Mouse (Mus musculus) macrophage (primary cell): Measurements from ENCODE around the gene Gm11983. TPM values are rescaled to one million over a fixed set of nuclear protein-coding genes. Genes with fewer than 3 reads are reported as not detected.
"Not testable (repeated sequence)": the region's sequence is repeated elsewhere in the genome, so short reads cannot be mapped to it uniquely, and the experiment has no call there.

ENCODE experiments used
- H3K27ac ChIP-seq: fragments of 350-480 bp; formaldehyde crosslinking; 2 replicates; pipeline ENCODE4 v1.9.0; 2021
- H3K36me3 ChIP-seq: fragments of 350-480 bp; formaldehyde crosslinking; 2 replicates; pipeline ENCODE4 v1.9.0; 2021; ENCODE audit errors: inconsistent target
- H3K4me3 ChIP-seq: fragments of 350-480 bp; formaldehyde crosslinking; 2 replicates; pipeline ENCODE4 v1.9.0; 2021; ENCODE audit errors: inconsistent target
- H3K79me2 ChIP-seq: fragments of 350-480 bp; formaldehyde crosslinking; 2 replicates; pipeline ENCODE4 v1.9.0; 2021; ENCODE audit errors: inconsistent target
- WGBS: methylation state at CpG from one replicate; pipeline ENCODE4 v1.1.7; 2026; ENCODE audit warnings: inconsistent platforms; ENCODE audit not compliant: missing documents; 5-methylcytosine and 5-hydroxymethylcytosine counted together
- polyA plus RNA-seq: library from polyadenylated mRNA; stranded (reverse); fragments of 250-400 nt; gene quantifications from 3 replicates; pipeline ENCODE4 v1.2.4, GENCODE M21; 2018; ENCODE audit warnings: inconsistent platforms

Gm11983 gene
- polyA plus RNA-seq, 1 experiment from 2014 or later, result not detected

DNA sequence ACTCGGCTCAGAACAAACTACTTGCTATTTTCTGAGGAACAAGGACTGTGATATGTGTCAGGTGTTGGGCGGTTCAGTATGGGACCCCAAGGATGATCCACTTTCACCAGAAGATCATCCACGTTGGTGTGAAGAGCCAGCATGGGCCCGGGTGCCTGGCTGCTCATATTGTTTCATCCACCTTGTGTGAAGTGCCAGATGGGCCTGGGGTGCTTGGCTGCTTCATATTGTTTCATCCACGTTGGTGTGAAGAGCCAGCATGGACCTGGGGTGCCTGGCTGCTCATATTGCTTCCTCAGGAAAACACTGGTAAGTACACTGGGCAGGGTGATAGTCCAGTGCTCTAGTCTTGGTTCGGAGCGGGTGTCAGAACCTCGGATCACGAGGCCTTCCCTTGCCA lies 3.7 kb downstream of the Gm11983 start:
- no peaks in the 10 kb centered on the region for H3K36me3 ChIP-seq
- H3K4me3 ChIP-seq, result no peak overlapping the region
- no peaks in the 10 kb centered on the region for H3K79me2 ChIP-seq
- H3K27ac ChIP-seq, result no peak overlapping the region
- 87% methylated on average over 9 of the region's 9 CpGs for WGBS

DNA sequence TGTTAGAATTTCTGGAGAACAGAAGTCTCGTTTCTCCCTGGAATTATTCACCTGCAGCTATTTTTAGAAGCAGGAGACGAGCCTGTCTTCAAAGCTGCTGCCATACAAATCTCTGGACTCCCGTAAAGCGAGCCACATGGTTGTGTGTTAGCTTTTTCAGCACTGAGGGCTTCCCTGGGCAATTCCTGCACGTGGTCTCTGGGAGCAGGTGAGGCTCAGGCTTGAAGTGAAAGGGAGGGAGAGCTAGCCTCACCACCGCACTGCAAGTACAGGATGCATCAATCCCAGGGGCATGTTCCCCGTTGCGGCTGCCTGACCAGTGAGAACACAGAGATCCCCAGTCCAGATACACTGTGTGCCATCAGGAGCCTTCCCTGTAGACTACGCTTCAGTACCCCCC lies 5.5 kb downstream of the Gm11983 start:
- WGBS, result 56% methylated on average over 8 of the region's 9 CpGs
- Histone ChIP-seq H3K36me3 (no peaks in the 10 kb centered on the region), H3K79me2 (no peaks in the 10 kb centered on the region), H3K4me3 (no peak overlapping the region), H3K27ac (no peak overlapping the region)

DNA sequence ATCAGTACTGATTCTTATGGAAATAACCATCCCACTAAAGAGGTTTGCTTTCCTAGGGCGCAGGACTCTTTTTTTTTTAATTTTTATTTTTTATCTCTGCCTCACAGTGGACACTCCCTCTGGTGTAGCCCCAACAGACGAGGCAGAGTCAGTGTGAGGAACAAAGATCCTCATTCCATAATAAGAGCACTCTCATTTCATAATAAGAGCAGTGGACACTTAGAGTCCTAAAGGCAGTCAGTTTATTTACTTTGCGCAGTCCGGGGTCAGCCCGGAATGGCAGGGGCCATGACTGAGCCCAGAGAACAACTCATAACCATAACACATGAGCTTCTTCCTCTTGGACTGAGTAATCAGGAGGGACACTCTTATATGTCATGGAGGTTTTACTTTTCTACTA lies 9.3 kb downstream of the Gm11983 start:
- Histone ChIP-seq H3K4me3 (no peak overlapping the region), H3K79me2 (no peaks in the 10 kb centered on the region), H3K36me3 (no peaks in the 10 kb centered on the region), H3K27ac (no peak overlapping the region)
- WGBS, result 74% methylated on average over 5 of the region's 5 CpGs

GRCm38 (mm10) chr11:6826157-6826556 lies 11.3 kb downstream of the Gm11983 start:
- Histone ChIP-seq H3K79me2 (no peaks in the 10 kb centered on the region), H3K4me3 (no peak overlapping the region)
- 86% methylated on average over 3 of the region's 3 CpGs for WGBS

GRCm38 (mm10) chr11:6823176-6823575 lies 14.3 kb downstream of the Gm11983 start:
- Histone ChIP-seq H3K27ac (no peak overlapping the region), H3K36me3 (no peaks in the 10 kb centered on the region), H3K4me3 (no peak overlapping the region), H3K79me2 (no peaks in the 10 kb centered on the region)
- 90% methylated on average over 1 of the region's 2 CpGs for WGBS

More at GRCm38 (mm10) chr11:6826157-6826556, 11.3 kb downstream of the Gm11983 start:
- Histone ChIP-seq H3K27ac (no peak overlapping the region), H3K36me3 (no peaks in the 10 kb centered on the region)

- 94% methylated on average over 4 of the region's 4 CpGs for WGBS
- no peak overlapping the region for H3K27ac ChIP-seq
- no peaks in the 10 kb centered on the region for H3K79me2 ChIP-seq
- no peak overlapping the region for H3K4me3 ChIP-seq
- no peaks in the 10 kb centered on the region for H3K36me3 ChIP-seq
Measured at GRCm38 (mm10) chr11:6814486-6814885, 23.0 kb downstream of the Gm11983 start.

DNA sequence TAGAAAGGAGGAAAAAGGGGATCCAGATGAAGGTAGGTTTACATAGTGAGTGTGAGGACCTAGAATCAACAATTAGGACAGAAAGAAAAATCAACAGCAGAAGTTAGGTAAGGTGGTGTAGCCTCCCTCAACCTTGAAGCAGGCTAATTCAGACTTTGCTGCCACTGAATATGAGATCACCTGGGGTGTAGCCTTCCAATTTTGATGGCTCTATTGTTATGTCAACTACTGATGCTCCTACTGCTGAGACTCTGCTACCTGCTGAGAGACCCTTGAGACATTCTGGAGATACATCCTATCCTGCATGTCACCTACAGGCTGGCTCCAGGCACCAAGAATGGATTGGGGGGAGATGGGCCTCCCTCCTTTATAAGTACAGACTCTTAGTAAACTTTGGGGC lies 34.6 kb downstream of the Gm11983 start:
- H3K27ac ChIP-seq, H3K36me3 ChIP-seq, H3K4me3 ChIP-seq, H3K79me2 ChIP-seq: not testable (repeated sequence)

DNA sequence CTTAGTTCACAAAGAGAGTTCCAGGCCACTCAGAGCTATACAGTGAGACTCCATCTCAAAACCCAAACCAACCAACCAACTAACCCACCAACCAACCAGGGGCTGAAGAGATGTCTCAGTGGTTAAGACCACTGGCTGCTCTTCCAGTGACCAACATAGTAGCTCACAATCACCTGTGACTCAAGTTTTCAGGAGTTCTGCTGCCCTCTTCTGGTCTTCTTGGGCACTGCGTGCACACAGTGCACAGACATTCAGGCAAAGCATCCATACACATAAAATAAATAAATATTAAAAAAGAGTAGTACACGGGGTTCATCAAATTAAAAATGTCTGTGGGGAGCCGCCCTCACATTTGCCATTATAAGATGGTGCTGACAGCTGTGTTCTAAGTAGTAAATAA lies 46.8 kb downstream of the Gm11983 start:
- no peaks in the 10 kb centered on the region for H3K36me3 ChIP-seq
- no peaks in the 10 kb centered on the region for H3K79me2 ChIP-seq
- H3K27ac ChIP-seq, result no peak overlapping the region
- no peak overlapping the region for H3K4me3 ChIP-seq
- 90% methylated on average over 3 of the region's 3 CpGs for WGBS

Other genes with a start within 250 kb of the Gm11983 start
- not detected in 3 replicates for gene Nacad, start 231.6 kb downstream of the Gm11983 start, polyA plus RNA-seq
- gene Tbrg4, start 211.6 kb downstream of the Gm11983 start, polyA plus RNA-seq, result 15.0 to 37.3 TPM (median 19.2 TPM) in 3 replicates
- gene Wap, start 199.0 kb downstream of the Gm11983 start, polyA plus RNA-seq, result not detected in 3 replicates
- gene Ramp3, start 179.1 kb downstream of the Gm11983 start, polyA plus RNA-seq, result 0.11 TPM in 1 of 3 replicates, not detected in the others
- gene Adcy1, start 225.8 kb upstream of the Gm11983 start, polyA plus RNA-seq, result not detected in 3 replicates